Mouse (Mus musculus) kidney, adult 10 weeks (tissue): Measurements from ENCODE around the gene Mfsd8. TPM values are rescaled to one million over a fixed set of nuclear protein-coding genes. Genes with fewer than 3 reads are reported as not detected.

Experiments
- polyA plus RNA-seq: library from polyadenylated mRNA; stranded (reverse); fragments of 350-450 nt; fragmentation: Illumina TruSeq; extraction: RNeasy Lipid Tissue Mini Kit (QIAGEN cat#74804); gene quantifications from one replicate; pipeline ENCODE4 v1.2.3, GENCODE M21; 2014; ENCODE audit warnings: low read depth, low replicate concordance

Gene Mfsd8
- 22.2 TPM for polyA plus RNA-seq

DNA sequence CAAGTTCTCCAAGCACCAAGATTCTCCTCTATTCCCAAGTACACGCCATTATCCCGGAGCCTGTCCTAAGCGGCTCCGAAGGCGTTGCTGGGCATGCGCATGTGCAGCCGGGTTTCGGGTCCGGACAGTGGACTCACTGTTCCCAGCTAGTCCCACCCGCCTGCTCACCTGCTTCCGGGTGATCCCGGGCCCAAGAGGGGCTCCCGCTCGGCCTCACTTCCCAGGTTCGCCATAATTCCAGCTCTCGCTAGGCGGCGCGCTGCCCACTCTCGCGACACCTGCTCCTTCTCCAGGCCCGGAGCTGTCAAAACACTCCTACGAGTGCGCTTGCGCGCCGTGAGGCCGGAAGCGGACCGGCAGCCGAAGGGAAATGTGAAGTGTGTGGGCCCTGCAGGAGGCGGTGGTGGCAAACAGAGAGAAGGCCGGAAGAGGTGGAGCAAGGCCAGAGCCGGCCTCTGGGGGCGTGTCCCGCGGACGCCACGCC, at the start of gene Mfsd8:
Gene Mfsd8, minus strand, starts transcription at position 414 of the 484 bp plus-strand sequence.

DNA sequence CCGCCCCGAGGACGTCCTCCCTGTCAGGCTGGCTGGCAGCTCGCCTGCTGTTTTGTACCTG, 101 bp upstream of the Mfsd8 start, which contains the start of gene Abhd18:
Gene Abhd18, plus strand, starts transcription at position 14 of the 61 bp plus-strand sequence.

DNA sequence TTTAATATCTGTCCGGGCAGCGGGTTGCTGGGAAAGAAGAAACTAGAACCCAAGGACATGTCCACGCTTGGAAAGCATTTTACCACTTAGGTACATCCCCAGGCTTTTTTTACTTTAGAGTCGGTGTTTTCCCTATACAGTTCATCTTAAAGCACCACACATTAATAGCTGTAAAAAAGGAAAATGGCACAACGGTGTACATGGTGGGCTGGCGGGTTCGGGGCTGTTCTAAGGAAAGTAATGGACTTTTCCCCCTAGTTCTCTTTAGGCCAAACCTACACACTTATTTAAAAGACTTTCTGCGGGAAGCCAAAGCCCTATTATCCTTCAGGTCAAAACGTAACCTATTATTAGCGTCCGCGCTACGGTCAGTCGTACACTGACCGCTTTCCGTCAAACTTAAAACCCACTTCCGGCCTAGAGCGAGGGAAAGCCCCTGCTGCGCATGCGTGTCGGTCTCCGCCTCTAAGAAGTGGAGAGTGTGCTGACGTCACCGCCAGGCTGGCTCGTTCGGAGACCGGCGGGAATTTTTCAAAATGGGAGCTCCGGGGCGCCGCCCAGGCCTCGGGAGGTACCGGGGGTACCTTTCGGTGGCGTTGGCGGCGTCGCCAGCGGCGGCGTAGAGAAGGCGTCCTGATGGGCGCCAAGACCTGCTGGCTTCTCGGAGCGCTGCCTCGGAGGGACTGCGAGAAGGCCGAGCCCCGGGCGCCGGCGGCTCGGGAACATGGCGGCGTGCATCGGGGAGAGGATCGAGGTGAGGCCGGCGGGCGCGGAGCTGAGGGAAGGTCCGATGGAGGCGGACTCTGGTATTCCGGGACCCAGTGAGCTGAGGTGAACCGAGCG, 46.9 kb downstream of the Mfsd8 start, which contains the start of gene Plk4:
Gene Plk4, plus strand, starts transcription at position 490 of the 843 bp plus-strand sequence.

Other genes starting within 250 kb of the Mfsd8 start
- not detected for gene Slc25a31, start 138.0 kb downstream of the Mfsd8 start, polyA plus RNA-seq
- gene Hspa4l, start 102.4 kb downstream of the Mfsd8 start, polyA plus RNA-seq, result 101 TPM
- gene Plk4, start 46.9 kb downstream of the Mfsd8 start, polyA plus RNA-seq, result 11.2 TPM
- gene Abhd18, start 84 bp upstream of the Mfsd8 start, polyA plus RNA-seq, result 37.5 TPM
- not detected for gene 1700034I23Rik, start 55.7 kb upstream of the Mfsd8 start, polyA plus RNA-seq
- 169 TPM for gene Larp1b, start 102.9 kb upstream of the Mfsd8 start, polyA plus RNA-seq
- 77.8 TPM for gene Pgrmc2, start 236.2 kb upstream of the Mfsd8 start, polyA plus RNA-seq